Mouse (Mus musculus) layer of hippocampus, postnatal 25 days (tissue): ENCODE data around the gene Tsr1. TPM values are rescaled to one million over a fixed set of nuclear protein-coding genes. Genes with fewer than 3 reads are reported as not detected.

ENCODE experiments used
- DNase-seq, 2 experiments: peaks; one replicate each; pipeline ENCODE4 v3.0.0; 2022; ENCODE audit warnings: mixed read lengths in 2 of 2, low spot score in 1 of 2; ENCODE audit errors: extremely low spot score in 1 of 2
- total RNA-seq, 2 experiments: library from RNA; stranded (reverse); gene quantifications; 2 replicates each; pipeline ENCODE4 v1.2.3; 2021

Tsr1 gene
- total RNA-seq, 2 experiments from 2014 or later: 32.6 to 32.9 TPM

- DNase-seq: peak; percentile 46 to 54
These were observed 1.6 kb upstream of the Tsr1 start for GRCm38 (mm10) chr11:74895980-74896900.

DNA sequence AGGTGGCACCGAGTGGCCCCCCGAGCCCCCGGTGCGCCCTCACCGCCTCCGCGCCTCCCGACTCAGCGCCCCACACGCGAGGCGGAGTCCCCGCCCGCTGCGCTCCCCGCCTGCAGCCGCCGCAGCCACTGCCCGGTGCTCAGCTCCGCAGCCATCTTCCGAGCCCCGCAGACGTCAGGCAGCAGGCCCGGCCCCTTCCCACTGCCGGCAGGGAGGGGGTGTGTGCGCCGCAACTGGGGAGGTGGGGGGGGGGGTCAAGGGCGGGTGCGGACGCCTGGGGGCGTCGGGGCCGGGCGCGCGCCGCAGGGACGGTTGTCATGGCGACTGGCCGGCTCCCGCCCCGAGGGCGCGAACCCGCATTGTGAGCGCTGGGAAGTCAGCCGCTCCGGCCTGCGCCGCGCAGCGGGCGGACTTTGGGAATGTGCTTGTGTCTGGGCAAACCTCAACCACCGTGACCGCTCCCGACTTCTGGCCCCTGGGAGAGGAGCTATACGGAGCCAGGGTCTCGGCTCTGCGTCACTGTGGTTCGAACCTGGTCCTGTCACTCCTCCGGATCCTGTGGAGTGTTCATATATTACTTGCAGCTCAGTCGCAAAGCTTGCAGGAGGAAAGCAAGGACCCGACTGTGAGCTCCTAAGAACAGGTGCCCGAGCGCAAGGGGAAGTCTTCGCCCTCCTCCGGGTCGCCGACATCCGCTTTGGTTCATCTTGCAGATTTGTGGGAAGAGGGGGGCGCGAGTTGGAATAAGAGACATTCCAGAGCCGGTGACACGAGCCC, 782 bp upstream of the Tsr1 start, which contains the start of gene Sgsm2:
Gene Sgsm2, minus strand, starts transcription at position 160 of the 777 bp plus-strand sequence.
- peak; percentile 56 to 59 for DNase-seq

GRCm38 (mm10) chr11:74898517-74898827, 601 bp downstream of the Tsr1 start:
- no peak for DNase-seq

- no peak for DNase-seq
These were observed 3.7 kb downstream of the Tsr1 start for GRCm38 (mm10) chr11:74901555-74901954.

GRCm38 (mm10) chr11:74902416-74902815, 4.5 kb downstream of the Tsr1 start:
- DNase-seq: no peak

DNA sequence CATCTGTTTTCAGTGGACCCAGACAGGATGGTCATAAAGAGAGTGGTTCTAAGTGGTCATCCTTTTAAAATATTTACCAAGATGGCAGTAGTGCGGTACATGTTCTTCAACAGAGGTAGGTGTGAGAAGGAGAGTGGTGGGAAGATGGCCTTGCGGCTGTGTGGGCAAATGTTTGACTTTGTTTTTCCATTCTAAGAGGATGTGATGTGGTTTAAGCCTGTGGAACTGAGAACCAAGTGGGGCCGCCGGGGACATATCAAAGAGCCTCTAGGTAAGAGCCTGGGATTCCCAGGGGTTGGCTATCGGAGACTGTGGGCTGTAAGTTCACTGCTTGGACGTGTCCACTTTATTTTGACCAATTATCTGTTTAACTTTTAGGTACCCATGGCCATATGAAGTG, 10.0 kb downstream of the Tsr1 start:
- DNase-seq: no peak

DNA sequence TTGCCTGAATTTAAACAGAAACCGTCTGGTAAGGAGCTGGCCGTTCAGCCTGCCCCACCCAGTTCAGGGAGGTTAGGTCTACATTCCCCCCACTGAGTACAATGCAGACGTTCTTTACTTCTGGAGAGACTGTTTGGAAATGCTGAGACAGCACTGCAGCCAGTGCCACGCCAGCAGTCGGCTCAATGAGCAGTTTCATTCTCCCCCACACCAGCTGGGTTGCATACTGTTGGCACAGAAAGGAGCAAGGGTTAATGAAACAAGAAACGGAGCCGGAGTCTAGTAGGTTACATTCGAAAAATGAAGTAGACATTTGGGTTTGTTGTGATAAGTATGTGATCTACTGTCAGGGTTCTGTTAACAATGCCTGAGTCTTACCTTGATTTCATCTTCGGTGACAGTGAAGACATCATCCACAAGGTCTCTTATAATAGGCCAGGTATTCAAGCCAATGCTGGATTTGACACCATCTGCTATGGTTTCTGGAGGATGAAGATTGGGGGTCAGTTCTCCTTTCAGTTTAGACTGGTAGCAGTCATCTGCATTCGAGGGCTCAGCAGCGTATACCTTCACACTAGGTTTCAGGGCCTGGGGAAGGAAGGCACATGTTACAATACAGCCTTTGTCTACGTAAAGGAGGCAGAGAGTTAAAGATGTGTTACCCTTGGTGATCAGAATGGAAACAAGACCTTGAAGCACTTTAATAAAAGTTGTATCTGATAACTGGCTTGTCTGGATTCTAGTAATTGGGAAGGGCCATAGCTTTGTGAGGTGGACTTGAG, 10.9 kb downstream of the Tsr1 start:
- no peak for DNase-seq

DNA sequence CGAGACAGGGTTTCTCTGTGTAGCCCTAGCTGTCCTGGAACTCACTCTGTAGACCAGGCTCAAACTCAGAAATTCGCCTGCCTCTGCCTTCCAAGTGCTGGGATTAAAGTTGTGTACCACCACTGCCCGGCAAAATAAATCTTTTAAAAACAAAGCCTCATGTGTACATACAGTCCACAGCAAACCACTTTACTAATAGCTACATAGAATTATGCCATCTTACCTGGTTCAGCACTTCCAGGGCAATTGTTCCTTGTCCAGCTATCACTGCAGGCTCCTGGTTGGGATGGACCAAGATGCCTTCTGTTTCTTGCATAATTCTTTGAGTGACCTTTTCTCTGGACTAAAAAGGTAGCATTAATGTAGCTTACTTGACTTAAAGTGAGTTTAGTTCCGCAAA, 12.1 kb downstream of the Tsr1 start:
- no peak for DNase-seq

- DNase-seq: no peak
These were observed 14.6 kb downstream of the Tsr1 start for GRCm38 (mm10) chr11:74912492-74912891.

DNA sequence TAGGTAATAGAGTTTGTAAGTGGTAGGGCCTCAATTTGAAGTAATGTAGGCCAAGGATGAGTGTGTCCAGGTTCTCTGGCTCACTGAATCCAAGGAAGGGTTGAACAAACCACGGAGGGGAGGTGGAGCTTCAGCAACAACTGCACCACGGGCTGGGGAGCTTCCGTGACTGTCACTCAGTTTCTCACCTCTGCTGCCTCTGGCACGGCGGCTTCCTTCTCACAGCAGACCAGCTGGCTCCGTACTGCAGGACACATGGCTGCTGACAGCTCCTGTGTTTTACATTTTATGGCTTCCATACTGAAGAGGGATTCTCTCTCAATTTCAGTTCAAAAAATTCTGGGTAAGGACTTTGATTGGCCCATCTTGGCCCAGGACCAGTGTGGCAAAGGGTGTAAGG, 21.4 kb downstream of the Tsr1 start:
- DNase-seq: no peak

DNA sequence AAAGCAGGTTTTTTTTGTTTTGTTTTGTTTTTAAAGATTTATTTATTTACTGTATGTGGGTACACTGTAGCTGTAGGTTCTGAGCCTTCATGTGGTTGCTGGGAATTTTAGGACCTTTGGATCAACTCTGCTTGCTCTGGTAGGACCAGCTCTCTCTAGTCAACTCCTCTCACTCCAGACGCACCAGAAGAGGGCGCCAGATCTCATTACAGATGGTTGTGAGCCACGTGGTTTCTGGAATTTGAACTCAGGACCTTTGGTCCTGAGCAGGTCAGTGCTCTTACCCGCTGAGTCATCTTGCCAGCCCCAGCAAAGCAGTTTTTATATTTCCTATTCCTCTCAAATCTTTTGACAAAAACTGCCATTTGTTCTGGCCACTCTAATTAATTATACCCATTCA, 26.3 kb downstream of the Tsr1 start:
- peak in 1 of 2 experiments; percentile 27 for DNase-seq

DNA sequence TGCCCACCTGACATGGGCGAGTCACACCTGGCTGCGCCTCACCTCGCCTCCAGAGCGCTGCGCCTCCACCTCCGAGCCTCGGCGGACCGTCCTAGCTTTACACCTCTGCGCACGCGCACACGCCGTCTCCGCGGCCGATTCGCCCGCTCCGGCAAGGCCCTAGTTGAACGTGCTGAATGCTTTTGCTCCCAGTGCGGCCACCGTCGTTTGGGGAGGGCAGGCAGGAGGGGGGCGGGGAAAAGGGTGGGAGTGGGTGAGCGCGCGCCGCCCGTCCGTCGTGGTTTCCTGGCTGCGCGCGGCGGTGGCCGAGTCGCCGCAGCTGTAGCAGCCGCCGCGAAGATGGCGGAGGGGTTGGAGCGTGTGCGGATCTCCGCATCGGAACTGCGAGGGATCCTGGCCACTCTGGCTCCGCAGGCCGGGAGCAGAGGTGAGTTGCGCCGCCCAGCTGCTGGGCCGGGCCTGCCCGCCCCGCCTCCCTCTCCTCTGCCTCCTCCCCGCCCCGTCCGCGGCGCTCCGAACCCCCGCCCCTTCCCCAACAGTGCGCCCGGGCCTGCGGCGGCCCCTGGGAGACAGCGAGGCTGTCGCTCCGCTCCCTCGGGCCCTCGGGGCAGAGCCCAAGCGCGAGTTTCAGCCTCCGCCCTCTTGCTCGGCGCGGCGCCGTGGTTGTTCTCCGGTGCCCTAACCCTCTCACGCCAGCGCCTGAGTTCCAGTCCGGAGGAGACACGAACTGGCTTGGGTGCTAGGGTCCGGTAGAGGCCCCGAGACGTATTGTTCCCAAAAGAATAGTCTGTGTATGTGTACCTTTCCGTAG, 27.9 kb downstream of the Tsr1 start, which contains the start of the genes Smg6 and Srr:
Gene Smg6, plus strand, starts transcription at position 247 of the 811 bp plus-strand sequence.
Gene Srr, minus strand, starts transcription at position 372 of the 811 bp plus-strand sequence.
- peak; percentile 86 to 94 for DNase-seq

GRCm38 (mm10) chr11:74926388-74927005, 28.6 kb downstream of the Tsr1 start:
- no peak for DNase-seq

DNA sequence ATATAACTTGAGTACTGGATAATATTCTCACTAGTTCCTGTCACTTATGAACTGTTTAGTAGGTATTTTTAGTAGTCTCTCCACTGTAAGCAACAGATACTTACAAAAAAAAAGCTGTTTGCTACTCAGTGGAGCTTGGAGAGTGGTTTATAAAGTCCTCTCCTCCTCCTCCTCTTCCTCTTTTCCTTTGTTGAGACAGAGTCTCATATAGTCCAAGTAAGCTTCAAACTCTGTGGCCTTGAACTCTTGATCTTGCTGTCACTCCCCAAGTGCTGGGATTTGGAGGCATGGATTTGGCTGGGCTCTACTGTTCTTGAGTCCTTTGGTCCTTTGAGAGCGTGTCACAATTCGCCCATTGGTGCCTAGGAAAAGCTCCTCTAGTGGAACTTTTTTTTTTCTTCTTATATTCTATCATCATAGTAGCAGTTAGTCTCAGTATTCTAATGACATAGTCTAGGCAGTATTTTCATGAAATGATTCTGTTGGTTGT, 29.4 kb downstream of the Tsr1 start:
- no peak for DNase-seq

DNA sequence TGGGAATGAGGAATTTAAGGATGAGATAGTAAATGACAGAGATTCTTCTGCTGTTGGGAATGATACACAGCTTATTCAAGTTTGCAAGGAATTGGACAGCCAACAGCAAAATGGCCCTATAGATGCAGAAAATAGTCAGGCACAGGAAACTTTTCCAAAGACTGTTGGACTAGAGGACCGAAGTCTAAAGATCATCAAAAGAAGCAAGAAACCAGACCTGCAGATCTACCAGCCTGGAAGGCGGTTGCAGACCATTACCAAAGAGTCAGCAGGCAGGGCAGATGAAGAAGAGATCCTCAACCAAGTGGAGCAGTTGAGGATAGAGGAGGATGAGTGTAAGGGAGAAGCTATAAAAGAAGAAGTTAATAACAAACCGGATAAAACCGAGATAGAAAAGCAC, 31.2 kb downstream of the Tsr1 start:
- no peak for DNase-seq

- DNase-seq: no peak
These were observed 32.5 kb downstream of the Tsr1 start for GRCm38 (mm10) chr11:74930391-74930790.

DNA sequence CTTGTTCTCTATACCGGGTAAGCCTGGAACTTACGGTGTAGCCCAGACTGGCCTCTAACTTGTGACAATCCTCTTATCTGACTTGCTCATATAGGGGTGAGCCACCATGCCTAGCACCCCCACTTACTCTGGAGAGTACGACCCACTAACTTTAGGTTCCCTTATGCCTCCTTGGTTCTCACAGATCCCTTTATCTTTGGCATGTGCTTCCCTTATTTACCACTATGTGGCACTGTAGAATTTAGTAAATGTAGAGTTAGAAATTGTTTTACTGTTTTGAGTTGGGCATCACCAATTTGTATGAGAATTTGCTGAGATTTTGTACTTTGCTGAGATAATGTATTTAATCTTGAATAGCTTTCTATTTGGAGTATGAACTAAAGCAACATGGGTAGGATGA, 48.5 kb downstream of the Tsr1 start:
- DNase-seq: no peak

DNA sequence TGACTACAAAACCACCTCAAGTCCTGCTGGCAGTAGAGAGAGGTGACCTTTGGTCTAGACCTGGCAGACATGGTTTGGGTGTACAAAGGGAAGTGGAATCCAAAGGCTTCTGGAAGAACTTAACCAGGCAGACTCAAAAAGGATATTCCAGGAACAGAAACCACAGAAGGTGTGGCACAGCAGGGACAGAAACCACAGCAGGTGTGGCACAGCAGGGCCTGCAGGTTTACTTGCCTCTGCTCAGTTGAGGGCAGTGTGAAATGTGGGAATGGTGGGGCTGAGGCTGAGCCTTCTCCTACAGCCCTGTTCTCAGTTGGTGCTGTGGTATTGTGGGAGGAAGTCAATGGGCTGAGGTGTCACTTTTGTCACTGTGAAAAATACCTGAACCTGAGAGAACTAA, 57.0 kb downstream of the Tsr1 start:
- DNase-seq: no peak

DNA sequence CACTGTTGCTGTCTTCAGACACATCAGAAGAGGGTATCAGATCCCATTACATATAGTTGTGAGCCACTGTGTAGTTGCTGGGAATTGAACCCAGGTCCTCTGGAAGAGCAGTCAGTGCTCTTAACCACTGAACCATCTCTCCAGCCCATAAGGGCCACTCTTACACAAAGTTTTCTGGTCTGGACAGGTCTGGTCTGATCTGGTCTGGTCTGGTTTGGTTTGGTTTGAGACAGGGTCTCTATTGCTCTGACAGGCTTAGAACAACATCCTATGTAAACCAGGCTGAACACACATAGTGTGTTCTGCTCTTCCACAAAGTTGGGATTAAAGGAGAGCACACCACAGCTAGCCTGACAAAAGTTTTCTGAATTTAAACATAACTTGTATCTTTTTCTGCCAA, 58.1 kb downstream of the Tsr1 start:
- no peak for DNase-seq
